28 mouse cellular contexts compared by ENCODE assay signal in genomic region chr11:80712201-80712600, GRCm38 (mm10).
A peak's percentile ranks its signal among the peaks of the same experiment; 100 is the strongest.
DNase-seq lines count a peak whose midpoint lies in the region; ATAC-seq and TF ChIP-seq lines count a peak whose summit lies in the region.
"Had no signal": no experiment of that assay in that cellular context is flagged by ENCODE, and none has a peak within 500 bp of the region (broad histone marks: within the 10 kb centered on the region; RNA-seq: fewer than 3 reads in every experiment).

No protein-coding gene starts in this region.

- H3K27me3 ChIP-seq in lung, postnatal 0 days (replicated peaks; ENCODE audit: insufficient read depth, low read length), result no peaks in the 10 kb centered on the region
- H3K27me3 ChIP-seq: CH12.LX; embryonic facial prominence, embryonic 12.5 days; embryonic facial prominence, embryonic 15.5 days; Patski had no signal

- WGBS in lung, postnatal 0 days, result 30% methylated on average over 3 of the region's 3 CpGs

- H3K9me3 ChIP-seq in lung, postnatal 0 days (ENCODE audit: low read length), result no peaks in the 10 kb centered on the region
- H3K9me3 ChIP-seq: embryonic facial prominence, embryonic 12.5 days; embryonic facial prominence, embryonic 15.5 days had no signal

- intact Hi-C loops in heart, postnatal 36 days (cut with DNase I), result no loop called here

- peak overlapping the region; percentile 28; the same call in 1 of the 2 replicates for H3K27ac ChIP-seq in layer of hippocampus, adult 2 months
- peak overlapping the region; percentile 52 for H3K27ac ChIP-seq in lung, postnatal 0 days (ENCODE audit: low read length)
- H3K27ac ChIP-seq: embryonic facial prominence, embryonic 12.5 days; embryonic facial prominence, embryonic 15.5 days; hindbrain, embryonic 14.5 days; hindbrain, postnatal 0 days had no signal

- no peaks in the 10 kb centered on the region for H3K36me3 ChIP-seq in lung, postnatal 0 days (ENCODE audit: insufficient read depth, low read length)
- H3K36me3 ChIP-seq: embryonic facial prominence, embryonic 12.5 days; embryonic facial prominence, embryonic 15.5 days; G1E had no signal

- no peak overlapping the region for H3K9ac ChIP-seq in lung, postnatal 0 days (replicated peaks; ENCODE audit: low read depth)
- H3K9ac ChIP-seq: embryonic facial prominence, embryonic 12.5 days; embryonic facial prominence, embryonic 15.5 days; forebrain, postnatal 0 days; hindbrain, embryonic 14.5 days had no signal

- H3K4me1 ChIP-seq in lung, postnatal 0 days (ENCODE audit: insufficient read depth, low read depth, low read length), result peaks cover 14% of the 10 kb centered on the region; the same call in 1 of the 2 replicates
- H3K4me1 ChIP-seq: embryonic facial prominence, embryonic 12.5 days; embryonic facial prominence, embryonic 15.5 days had no signal

- no peak for TF ChIP-seq EP300 in lung, postnatal 0 days (IDR thresholded peaks at IDR 0.05)

- H3K4me2 ChIP-seq in lung, postnatal 0 days (replicated peaks; ENCODE audit: low read depth, low read length), result no peak overlapping the region
- H3K4me2 ChIP-seq: embryonic facial prominence, embryonic 12.5 days; embryonic facial prominence, embryonic 15.5 days; heart, embryonic 11.5 days; hindbrain, embryonic 14.5 days had no signal

- no peak for ATAC-seq in lung, postnatal 0 days
- ATAC-seq: forebrain, embryonic 14.5 days; forebrain, postnatal 0 days; hindbrain, postnatal 0 days; inflammation-experienced regulatory T-cells, adult 6 months; intestine, embryonic 16.5 days; Patski had no signal

- peak; percentile 41 for DNase-seq in heart, adult 11 months
- no peak for DNase-seq in heart, postnatal 36 days
- DNase-seq in layer of hippocampus, adult 2 months (ENCODE audit: low spot score in 2 of 2), result no peak
- no peak for DNase-seq in layer of hippocampus, adult 8-10 months (ENCODE audit: low spot score in 2 of 2)
- DNase-seq in lung, postnatal 0 days (ENCODE audit: low spot score), result peak; percentile 60
- DNase-seq in lung, adult 18-20 months, result no peak
- DNase-seq: adrenal gland, postnatal 10 days; adrenal gland, postnatal 36 days; B cell, adult 2 months; cerebellum, adult 11 months; cerebellum, adult 2 months; cerebellum, adult 9-11 months; cerebellum, postnatal 25 days; forebrain, postnatal 0 days; gastrocnemius, postnatal 25 days; heart, postnatal 10 days; heart, postnatal 4 days had no signal

- no peak for TF ChIP-seq CTCF in layer of hippocampus, adult 2 months (conservative IDR thresholded peaks at IDR 0.05)
- no peak for TF ChIP-seq CTCF in lung, postnatal 0 days (IDR thresholded peaks at IDR 0.05)

- no peak overlapping the region for H3K4me3 ChIP-seq in layer of hippocampus, adult 2 months
- no peak overlapping the region for H3K4me3 ChIP-seq in lung, postnatal 0 days (ENCODE audit: low read depth, low read length)
- H3K4me3 ChIP-seq: embryonic facial prominence, embryonic 12.5 days; embryonic facial prominence, embryonic 15.5 days had no signal

Comparison
In these comparisons a context has a peak if more than half of its experiments do, and no peak if none do; other contexts are left out.
1. DNase-seq: peak in heart, adult 11 months (single experiment) and lung, postnatal 0 days (single experiment); none in heart, postnatal 36 days (0 of 2), layer of hippocampus, adult 2 months (0 of 2), layer of hippocampus, adult 8-10 months (0 of 2) and lung, adult 18-20 months (0 of 2).